Mouse (Mus musculus) limb, embryonic 11.5 days (tissue): Measurements from ENCODE around the gene Atrip. TPM values are rescaled to one million over a fixed set of nuclear protein-coding genes. Genes with fewer than 3 reads are reported as not detected.

ENCODE experiments used
- ATAC-seq: fragments of 200-750 bp; cut with Nextera tagmentation; 2 replicates; pipeline ENCODE4 v1.8.0; 2017; ENCODE audit warnings: low read depth; ENCODE audit not compliant: insufficient number of reproducible peaks, low FRiP score, low TSS enrichment
- DNase-seq: peaks from one replicate; pipeline ENCODE4 v3.0.0-alpha.2; 2015; ENCODE audit warnings: low spot score
- H3K27ac ChIP-seq: fragments of 300-500 bp; sonication (generic); replicated peaks from 2 replicates; pipeline ENCODE4 v1.5.1; 2014; ENCODE audit warnings: low read depth, mild to moderate bottlenecking, low read length
- H3K27me3 ChIP-seq: fragments of 300-500 bp; sonication (generic); 2 replicates; pipeline ENCODE4 v1.6.1; 2014; ENCODE audit warnings: mild to moderate bottlenecking, low read length, mixed read lengths; ENCODE audit not compliant: control insufficient read depth, insufficient read depth
- H3K36me3 ChIP-seq: fragments of 300-500 bp; sonication (generic); 2 replicates; pipeline ENCODE4 v1.6.1; 2014; ENCODE audit warnings: mild to moderate bottlenecking, low read length, moderate library complexity, mixed read lengths; ENCODE audit not compliant: control insufficient read depth, insufficient read depth
- H3K4me1 ChIP-seq: fragments of 300-500 bp; sonication (generic); 2 replicates; pipeline ENCODE4 v1.6.1; 2014; ENCODE audit warnings: low read length, mixed read lengths; ENCODE audit not compliant: control insufficient read depth, insufficient read depth
- H3K4me2 ChIP-seq: fragments of 300-500 bp; sonication (generic); 2 replicates; pipeline ENCODE4 v1.6.1; 2014; ENCODE audit warnings: low read depth, mild to moderate bottlenecking, moderate library complexity; ENCODE audit not compliant: severe bottlenecking
- H3K4me3 ChIP-seq: fragments of 300-500 bp; sonication (generic); 2 replicates; pipeline ENCODE4 v1.5.1; 2014; ENCODE audit warnings: low read depth, low read length
- H3K9ac ChIP-seq: fragments of 300-500 bp; sonication (generic); 2 replicates; pipeline ENCODE4 v1.6.1; 2014; ENCODE audit warnings: mild to moderate bottlenecking, low read length
- H3K9me3 ChIP-seq: fragments of 300-500 bp; sonication (generic); 2 replicates; pipeline ENCODE4 v1.6.1; 2016; ENCODE audit warnings: low read length; ENCODE audit not compliant: control insufficient read depth
- WGBS: fragments of 180-500 bp; shearing (Covaris S2); extraction: QIAGEN DNeasy Blood & Tissue Kit; methylation state at CpG from one replicate; pipeline ENCODE4 v1.1.7; 2014; 5-methylcytosine and 5-hydroxymethylcytosine counted together
- polyA plus RNA-seq: library from polyadenylated mRNA; unstranded; fragments of >200 nt; fragmentation: Nextera tagmentation; extraction: Ambion mirVana; gene quantifications from 2 replicates; pipeline ENCODE4 v1.2.1, GENCODE M21; 2014

Gene Atrip
- polyA plus RNA-seq, 1 experiment from 2014 or later = 28.4 TPM

DNA sequence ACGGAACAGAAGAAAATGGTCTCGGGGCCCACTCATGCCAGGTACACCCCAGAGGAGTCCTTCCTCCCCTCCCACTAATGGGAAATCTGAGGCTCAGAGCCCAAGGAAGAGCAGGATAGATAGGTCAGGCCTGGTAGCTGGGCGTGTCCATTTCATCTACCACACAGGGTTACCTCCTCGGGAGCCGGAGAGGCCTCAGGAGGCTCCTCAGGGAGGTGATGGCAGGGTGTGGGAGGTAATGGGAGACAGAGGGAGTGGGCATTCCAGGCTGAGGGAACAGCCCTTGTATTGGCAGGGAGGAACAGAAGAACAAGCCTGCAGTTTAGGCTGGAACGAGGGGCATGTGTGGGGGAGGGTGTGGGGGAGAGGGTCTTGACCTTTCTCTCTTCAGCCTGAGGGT lies 22.9 kb upstream of the Atrip start:
- WGBS = 30% methylated on average over 6 of the region's 6 CpGs
- ATAC-seq = no peak
- peaks cover 36% of the 10 kb centered on the region for H3K4me1 ChIP-seq

DNA sequence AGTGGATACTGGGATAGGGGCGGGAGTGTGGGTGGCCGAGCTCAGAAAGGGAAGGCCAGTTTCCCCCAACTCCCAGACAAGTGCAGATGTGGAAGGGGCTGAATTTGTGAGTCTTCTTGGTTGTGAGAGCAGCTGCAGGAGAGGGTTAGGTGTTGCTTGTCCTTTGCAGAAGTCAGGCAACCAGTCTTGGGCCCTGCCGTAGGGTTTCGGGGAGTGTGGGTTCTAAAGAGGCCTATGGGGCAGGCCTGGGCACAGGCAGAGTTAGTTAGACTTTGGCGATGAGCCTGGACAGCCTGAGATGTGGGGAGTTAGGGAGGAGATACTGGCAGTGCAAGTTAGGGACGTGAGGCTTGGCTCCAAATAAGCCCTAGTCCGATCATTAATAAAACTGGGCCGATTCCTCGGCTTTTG lies 22.3 kb upstream of the Atrip start:
- no peak for ATAC-seq
- no peaks in the 10 kb centered on the region for H3K36me3 ChIP-seq
- DNase-seq = no peak
- H3K4me2 ChIP-seq = peak overlapping the region; percentile 80
- peaks cover 36% of the 10 kb centered on the region for H3K4me1 ChIP-seq
- peak overlapping the region; percentile 100 for H3K27ac ChIP-seq
- peak overlapping the region; percentile 99 for H3K9ac ChIP-seq
- no peaks in the 10 kb centered on the region for H3K27me3 ChIP-seq
- H3K9me3 ChIP-seq = no peaks in the 10 kb centered on the region
- H3K4me3 ChIP-seq = peak overlapping the region; percentile 75
- WGBS = 26% methylated on average over 9 of the region's 9 CpGs

More for the DNA sequence above, 22.9 kb upstream of the Atrip start:
- H3K4me3 ChIP-seq = peak overlapping the region; percentile 75
- 0 out of 2 replicates have a peak overlapping the region, but pooled peaks have one; percentile 5 for H3K27ac ChIP-seq
- peak overlapping the region; percentile 99 for H3K9ac ChIP-seq
- H3K4me2 ChIP-seq = peak overlapping the region; percentile 80
- no peaks in the 10 kb centered on the region for H3K9me3 ChIP-seq
- H3K36me3 ChIP-seq = no peaks in the 10 kb centered on the region
- no peaks in the 10 kb centered on the region for H3K27me3 ChIP-seq
- DNase-seq = peak; percentile 28

DNA sequence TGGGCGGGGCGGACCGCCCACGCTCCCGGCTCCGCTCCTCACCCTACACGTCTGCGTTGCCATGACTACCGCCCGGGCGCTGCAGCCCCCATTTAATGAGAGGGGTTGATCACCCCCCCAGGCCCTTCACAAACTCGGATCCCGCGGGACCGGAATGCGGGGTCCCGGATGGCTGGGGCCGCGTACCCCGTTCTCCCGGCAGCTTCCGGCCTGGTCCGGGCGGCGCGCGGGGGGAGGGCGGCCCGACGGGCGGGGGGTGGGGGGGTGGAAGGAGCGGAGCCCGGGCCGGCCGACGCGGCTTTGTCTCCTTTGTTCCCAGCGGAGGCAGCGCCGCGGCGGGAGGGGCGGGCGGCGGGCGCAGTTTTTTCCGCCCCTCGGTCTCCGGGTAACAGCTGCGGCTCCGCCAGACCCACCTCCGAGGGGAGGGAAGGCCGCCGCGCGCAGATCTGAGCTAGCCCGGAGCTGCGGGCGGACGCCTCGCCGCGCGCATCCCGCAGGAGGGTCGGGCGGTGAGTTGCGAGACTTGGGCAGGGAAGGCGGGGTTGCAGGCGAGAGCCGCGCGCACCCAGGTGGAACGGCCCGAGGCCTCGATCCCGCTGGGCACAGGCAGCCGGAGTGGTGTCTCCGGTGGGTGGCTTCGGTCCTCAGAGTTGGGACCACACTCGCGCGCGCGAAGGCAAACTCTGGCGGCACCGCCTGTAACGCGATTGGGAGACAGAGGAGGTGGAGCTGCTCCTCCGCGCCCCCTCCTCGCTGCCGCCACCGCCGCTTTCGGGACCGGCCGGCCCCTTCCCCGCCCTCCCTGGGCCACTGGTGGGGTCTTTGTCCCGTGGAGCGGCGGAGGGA lies 21.4 kb upstream of the Atrip start, which contains the start of gene Plxnb1:
Gene Plxnb1, plus strand, starts transcription at position 253 of the 846 bp plus-strand sequence.
- peak within 1 kb of the TSS; percentile 80 for H3K4me2 ChIP-seq
- peak within 1 kb of the TSS; percentile 75 for H3K4me3 ChIP-seq
- ATAC-seq = peak; percentile 55
- H3K4me1 ChIP-seq = peaks cover 36% of the 10 kb centered on the region
- peak; percentile 90 for DNase-seq
- under 1% methylated on average over 77 of the region's 102 CpGs for WGBS
- no peaks in the 10 kb centered on the region for H3K9me3 ChIP-seq
- H3K27me3 ChIP-seq = no peaks in the 10 kb centered on the region
- H3K27ac ChIP-seq = peak within 1 kb of the TSS; percentile 100
- H3K36me3 ChIP-seq = no peaks in the 10 kb centered on the region
- peak within 1 kb of the TSS; percentile 99 for H3K9ac ChIP-seq

GRCm38 (mm10) chr9:109094553-109095136 lies 20.7 kb upstream of the Atrip start:
- Histone ChIP-seq H3K9ac (peak overlapping the region; percentile 99), H3K4me2 (peak overlapping the region; percentile 80), H3K27me3 (no peaks in the 10 kb centered on the region), H3K27ac (peak overlapping the region; percentile 100), H3K9me3 (no peaks in the 10 kb centered on the region), H3K36me3 (no peaks in the 10 kb centered on the region), H3K4me3 (peak overlapping the region; percentile 75), H3K4me1 (peaks cover 36% of the 10 kb centered on the region)
- WGBS = under 1% methylated on average over 19 of the region's 21 CpGs
- DNase-seq (peak; percentile 76), ATAC-seq (peak; percentile 65)

DNA sequence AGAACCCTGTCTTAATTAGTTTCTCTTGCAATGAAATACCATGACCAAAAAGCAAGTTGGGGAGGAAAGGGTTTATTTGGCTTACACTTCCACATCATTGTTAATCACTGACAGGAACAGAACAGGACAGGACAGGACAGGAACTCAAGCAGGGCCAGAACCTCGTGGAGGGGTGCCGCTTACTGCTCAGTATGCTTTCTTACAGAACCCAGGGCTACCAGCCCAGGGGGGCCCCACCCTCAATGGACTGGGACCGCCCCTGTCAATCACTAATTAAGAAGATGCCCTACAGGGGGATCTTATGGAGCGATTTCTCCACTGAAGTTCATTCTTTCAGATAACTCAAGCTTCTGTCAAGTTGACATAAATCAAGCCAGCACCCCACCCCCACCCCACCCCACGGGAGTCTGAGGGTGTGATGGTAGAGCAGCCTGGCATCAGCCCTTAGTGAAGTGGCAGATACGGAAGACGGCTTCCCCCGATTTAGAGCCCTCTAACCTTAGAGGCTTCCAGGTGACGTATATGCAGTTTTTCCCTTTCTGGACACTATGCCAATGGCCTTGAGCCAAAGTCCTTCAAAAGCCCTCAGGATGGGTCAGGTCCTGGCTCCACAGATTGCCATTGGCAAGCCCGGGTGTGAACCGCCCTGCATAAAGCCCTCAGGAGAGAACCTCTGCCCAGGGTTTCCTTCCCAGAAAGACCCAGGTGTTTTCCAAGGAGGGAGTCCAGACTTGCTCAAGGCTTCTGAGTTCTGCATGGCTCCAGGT lies 20.0 kb upstream of the Atrip start:
- Histone ChIP-seq H3K27ac (peak overlapping the region; percentile 100), H3K4me1 (peaks cover 33% of the 10 kb centered on the region), H3K9ac (no peak overlapping the region), H3K4me3 (peak overlapping the region; percentile 75), H3K36me3 (no peaks in the 10 kb centered on the region), H3K9me3 (no peaks in the 10 kb centered on the region), H3K27me3 (no peaks in the 10 kb centered on the region), H3K4me2 (peak overlapping the region; percentile 80)
- 13% methylated on average over 11 of the region's 11 CpGs for WGBS
- no peak for DNase-seq
- no peak; the same call in 1 of the 2 replicates for ATAC-seq

GRCm38 (mm10) chr9:109092799-109093198 lies 18.9 kb upstream of the Atrip start:
- WGBS = 56% methylated on average over 6 of the region's 6 CpGs
- no peak for DNase-seq
- Histone ChIP-seq H3K4me1 (peaks cover 24% of the 10 kb centered on the region), H3K27ac (no peak overlapping the region), H3K9me3 (no peaks in the 10 kb centered on the region), H3K27me3 (no peaks in the 10 kb centered on the region), H3K4me2 (no peak overlapping the region), H3K4me3 (no peak overlapping the region), H3K9ac (no peak overlapping the region), H3K36me3 (no peaks in the 10 kb centered on the region)
- ATAC-seq = no peak

GRCm38 (mm10) chr9:109091802-109092201 lies 17.9 kb upstream of the Atrip start:
- no peak for DNase-seq
- Histone ChIP-seq H3K27ac (no peak overlapping the region), H3K4me2 (no peak overlapping the region), H3K9ac (no peak overlapping the region), H3K36me3 (no peaks in the 10 kb centered on the region), H3K4me3 (no peak overlapping the region), H3K9me3 (no peaks in the 10 kb centered on the region), H3K4me1 (peaks cover 16% of the 10 kb centered on the region), H3K27me3 (no peaks in the 10 kb centered on the region)
- ATAC-seq = no peak
- 82% methylated on average over 8 of the region's 8 CpGs for WGBS

DNA sequence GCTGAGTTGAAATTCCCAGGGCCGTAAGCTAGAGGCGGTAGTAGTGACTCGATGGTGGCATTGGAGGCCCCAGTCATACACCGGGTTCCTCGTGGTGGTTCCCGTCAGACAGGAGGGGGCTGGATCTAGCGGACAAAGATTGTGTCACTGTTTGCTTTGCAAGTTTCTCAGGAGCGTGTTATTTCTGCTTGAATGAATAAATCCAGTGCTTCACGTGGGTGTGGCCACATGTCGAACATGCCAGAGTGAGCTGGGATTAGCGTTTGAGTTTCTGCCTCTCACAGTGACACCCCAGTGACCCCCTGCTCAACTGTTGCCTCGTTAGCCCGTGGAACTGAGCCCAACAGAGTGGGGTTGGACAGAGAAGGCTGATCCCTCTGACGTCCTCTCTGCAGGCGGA lies 16.5 kb upstream of the Atrip start:
- Histone ChIP-seq H3K9me3 (no peaks in the 10 kb centered on the region), H3K27ac (no peak overlapping the region)

More for the DNA sequence above, 16.5 kb upstream of the Atrip start:
- Histone ChIP-seq H3K27me3 (no peaks in the 10 kb centered on the region), H3K4me3 (no peak overlapping the region), H3K9ac (no peak overlapping the region), H3K36me3 (no peaks in the 10 kb centered on the region), H3K4me2 (no peak overlapping the region), H3K4me1 (peaks cover 13% of the 10 kb centered on the region)
- DNase-seq = no peak
- 83% methylated on average over 15 of the region's 15 CpGs for WGBS
- no peak for ATAC-seq
